Mouse (Mus musculus) liver, embryonic 16.5 days (tissue): ENCODE results near the gene Pam16. TPM values are rescaled to one million over a fixed set of nuclear protein-coding genes. Genes with fewer than 3 reads are reported as not detected.

Experiments
- ATAC-seq: fragments of 200-750 bp; cut with Nextera tagmentation; 2 replicates; pipeline ENCODE4 v1.8.0; 2017; ENCODE audit warnings: low read depth, mild to moderate bottlenecking, moderate number of reproducible peaks, moderate library complexity
- H3K27ac ChIP-seq: fragments of 300-500 bp; sonication (generic); 2 replicates; pipeline ENCODE4 v1.5.1; 2014; ENCODE audit warnings: mild to moderate bottlenecking, low read length
- H3K27me3 ChIP-seq: fragments of 300-500 bp; sonication (generic); 2 replicates; pipeline ENCODE4 v1.6.1; 2014; ENCODE audit warnings: low read depth, low read length, mixed read lengths; ENCODE audit not compliant: control insufficient read depth, insufficient read depth
- H3K36me3 ChIP-seq: fragments of 300-500 bp; sonication (generic); 2 replicates; pipeline ENCODE4 v1.6.1; 2014; ENCODE audit warnings: mild to moderate bottlenecking; ENCODE audit not compliant: control insufficient read depth, insufficient read depth
- H3K4me1 ChIP-seq: fragments of 300-500 bp; sonication (generic); 2 replicates; pipeline ENCODE4 v1.6.1; 2014; ENCODE audit warnings: low read depth, low read length, mixed read lengths; ENCODE audit not compliant: control insufficient read depth
- H3K4me2 ChIP-seq: fragments of 300-500 bp; sonication (generic); 2 replicates; pipeline ENCODE4 v1.6.1; 2014; ENCODE audit warnings: low read depth, low read length, mixed read lengths
- H3K4me3 ChIP-seq: fragments of 300-500 bp; sonication (generic); 2 replicates; pipeline ENCODE4 v1.5.1; 2014; ENCODE audit warnings: low read depth, mild to moderate bottlenecking, low read length
- H3K9ac ChIP-seq: fragments of 300-500 bp; sonication (generic); 2 replicates; pipeline ENCODE4 v1.6.1; 2014; ENCODE audit warnings: low read depth, low read length
- H3K9me3 ChIP-seq: fragments of 300-500 bp; sonication (generic); replicated peaks from 2 replicates; pipeline ENCODE4 v1.6.1; 2016; ENCODE audit warnings: low read length; ENCODE audit not compliant: control insufficient read depth
- WGBS: fragments of 180-500 bp; shearing (Covaris S2); extraction: QIAGEN DNeasy Blood & Tissue Kit; methylation state at CpG from one replicate; pipeline ENCODE4 v1.1.7; 2014; ENCODE audit not compliant: insufficient replicate concordance; 5-methylcytosine and 5-hydroxymethylcytosine counted together
- polyA plus RNA-seq: library from polyadenylated mRNA; unstranded; fragments of >200 nt; fragmentation: Nextera tagmentation; extraction: Ambion mirVana; gene quantifications from 2 replicates; pipeline ENCODE4 v1.2.1, GENCODE M21; 2015

Pam16 gene
- polyA plus RNA-seq, 1 experiment from 2014 or later: 50.8 TPM

DNA sequence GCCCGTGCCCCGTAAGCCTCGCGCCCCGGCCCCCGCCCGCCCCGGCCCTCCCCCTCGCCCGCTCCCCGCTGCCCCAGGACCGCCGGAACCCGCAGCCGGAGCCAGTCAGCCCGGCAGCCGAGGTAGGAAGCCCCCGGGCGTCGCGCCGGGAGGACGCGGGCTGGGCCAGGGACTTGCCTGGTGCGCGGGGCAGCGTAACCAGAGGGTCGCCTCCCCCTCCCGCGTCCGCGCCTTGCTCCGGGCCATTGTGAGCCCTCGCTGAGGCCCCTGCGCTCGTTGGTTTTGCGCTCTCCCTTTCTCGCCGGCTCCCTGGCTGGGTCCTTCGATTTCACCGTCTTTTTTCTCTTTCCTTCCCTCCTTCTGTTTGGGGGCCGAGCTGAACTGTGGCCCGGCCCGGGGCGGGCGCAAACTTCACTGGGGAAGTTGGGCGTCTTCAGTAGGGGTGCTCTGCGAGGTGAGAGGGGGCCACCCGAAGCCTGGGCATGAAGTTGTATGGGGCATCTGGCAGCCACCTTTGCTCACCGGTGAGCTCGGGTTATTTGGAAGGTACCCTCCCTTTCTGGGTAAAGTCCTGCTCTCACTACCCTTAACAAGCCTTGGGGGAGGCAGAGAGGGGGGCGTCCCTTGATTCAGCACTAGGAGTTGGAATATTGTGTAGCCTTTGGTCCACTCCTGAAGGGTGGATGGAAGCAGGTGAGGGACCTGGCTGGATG is 29.8 kb downstream of the Pam16 start:
- 0 out of 2 replicates have a peak, but pooled peaks have one; percentile 1 for ATAC-seq
- H3K4me1 ChIP-seq: peaks cover 3% of the 10 kb centered on the region
- peaks cover 2% of the 10 kb centered on the region; the same call in 1 of the 2 replicates for H3K36me3 ChIP-seq
- H3K9ac ChIP-seq: peak overlapping the region; percentile 64
- H3K27ac ChIP-seq: 0 out of 2 replicates have a peak overlapping the region, but pooled peaks have one; percentile 33
- H3K4me2 ChIP-seq: peak overlapping the region; percentile 60
- 1% methylated on average over 43 of the region's 52 CpGs for WGBS
- peak overlapping the region; percentile 63 for H3K4me3 ChIP-seq
- peaks cover 40% of the 10 kb centered on the region for H3K27me3 ChIP-seq
- no peaks in the 10 kb centered on the region for H3K9me3 ChIP-seq

DNA sequence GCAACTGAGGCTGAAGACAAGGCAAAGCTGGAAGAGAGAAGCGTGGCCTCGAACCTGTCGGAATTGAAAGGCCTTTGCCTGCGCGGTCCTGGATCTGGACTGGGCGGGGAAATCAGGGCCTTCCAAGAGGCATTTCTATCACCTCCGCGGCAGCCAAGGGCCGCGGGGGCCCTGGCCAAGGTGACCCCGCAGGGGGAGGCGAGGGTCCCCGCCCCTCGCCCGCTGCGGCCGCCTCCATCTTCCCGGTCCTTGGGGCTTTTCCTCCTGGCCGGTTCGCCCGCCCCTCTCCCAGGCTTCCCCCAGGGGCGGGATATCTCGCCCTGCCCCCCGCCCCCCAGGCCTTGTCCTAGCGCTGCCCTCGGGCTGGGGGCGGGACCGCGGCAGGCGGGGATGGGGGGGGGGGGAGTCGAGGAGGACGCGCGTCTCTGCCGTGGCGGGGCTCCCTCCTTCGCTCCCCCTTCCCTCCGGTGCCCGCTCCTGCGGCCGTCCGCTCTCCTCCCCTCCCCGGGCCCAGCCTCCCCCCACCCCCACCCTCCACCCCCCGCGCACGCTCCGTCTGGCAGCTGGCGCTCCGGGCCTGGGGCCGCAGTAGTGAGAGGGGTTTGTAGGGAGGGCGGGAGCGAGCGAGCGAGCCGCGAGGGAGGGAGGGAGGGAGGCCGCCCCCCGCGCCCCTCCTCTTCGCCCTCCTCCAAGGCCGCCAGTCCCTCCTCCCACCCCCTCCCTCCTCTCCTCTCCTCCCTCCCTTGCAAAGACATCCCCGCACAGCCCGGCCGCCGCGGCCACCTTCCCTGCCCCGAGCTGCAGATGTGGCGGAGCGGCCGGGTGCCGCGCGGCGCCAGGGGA is 30.6 kb downstream of the Pam16 start, which contains the start of gene Glis2:
Glis2 (plus strand) TSS at position 743 of the 843 bp plus-strand sequence.
- Histone ChIP-seq H3K4me3 (peak within 1 kb of the TSS; percentile 63), H3K9me3 (no peaks in the 10 kb centered on the region), H3K36me3 (peaks cover 2% of the 10 kb centered on the region; the same call in 1 of the 2 replicates), H3K9ac (peak within 1 kb of the TSS; percentile 64), H3K27ac (peak within 1 kb of the TSS; percentile 51), H3K4me2 (peak within 1 kb of the TSS; percentile 60), H3K27me3 (peaks cover 40% of the 10 kb centered on the region), H3K4me1 (peaks cover 3% of the 10 kb centered on the region)
- WGBS: under 1% methylated on average over 46 of the region's 74 CpGs
- ATAC-seq: peak; percentile 74

DNA sequence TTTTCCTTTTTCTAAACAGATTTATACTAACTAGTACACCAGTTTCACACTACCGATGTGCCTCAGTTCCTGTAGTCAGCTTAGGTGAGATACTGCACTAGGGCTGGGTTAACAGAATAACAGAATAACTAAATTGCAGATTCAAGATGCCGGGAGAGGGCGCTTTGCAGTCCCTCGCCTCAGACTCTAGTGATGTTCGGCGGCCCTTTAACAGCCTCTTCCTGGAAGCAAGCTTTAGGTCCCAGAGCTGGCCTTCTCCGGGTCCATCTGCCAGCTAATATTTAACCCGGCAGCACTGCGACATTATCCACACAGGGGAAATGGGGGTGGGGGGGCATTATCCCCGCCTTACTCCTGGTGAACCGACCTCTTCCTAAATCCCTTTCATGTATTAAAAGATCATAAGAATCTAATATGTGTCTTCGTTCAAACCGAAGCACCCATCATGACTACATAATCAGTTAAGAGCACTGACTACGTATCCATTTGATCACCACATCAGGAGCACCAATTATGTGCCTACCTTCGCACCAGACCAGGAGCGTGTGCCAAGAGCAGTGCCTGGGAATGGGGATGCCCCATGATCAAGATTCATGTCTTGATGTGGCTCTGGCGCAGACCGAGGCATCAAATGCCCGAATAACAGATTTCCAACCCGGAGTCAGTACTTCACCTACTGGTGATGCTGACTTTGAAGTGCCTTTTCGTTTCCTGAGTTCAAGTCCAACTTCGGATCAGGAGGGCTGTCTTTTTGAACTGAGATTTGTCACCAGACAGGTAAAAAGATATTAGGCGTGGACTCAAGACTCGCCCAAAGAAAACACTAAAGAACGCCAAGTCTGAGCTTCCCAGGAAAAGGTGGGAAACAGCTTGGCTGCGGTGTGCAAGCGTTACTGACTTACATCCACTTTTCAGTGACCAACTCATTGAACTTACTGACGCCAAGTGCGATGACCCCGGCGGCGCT is 31.6 kb downstream of the Pam16 start:
- H3K36me3 ChIP-seq: peaks cover 2% of the 10 kb centered on the region; the same call in 1 of the 2 replicates
- H3K4me2 ChIP-seq: peak overlapping the region; percentile 60
- peak overlapping the region; percentile 29; the same call in 1 of the 2 replicates for H3K9ac ChIP-seq
- H3K4me1 ChIP-seq: peaks cover 3% of the 10 kb centered on the region
- 22% methylated on average over 32 of the region's 32 CpGs for WGBS
- H3K4me3 ChIP-seq: peak overlapping the region; percentile 63
- H3K9me3 ChIP-seq: no peaks in the 10 kb centered on the region
- peak overlapping the region; percentile 51 for H3K27ac ChIP-seq
- H3K27me3 ChIP-seq: peaks cover 40% of the 10 kb centered on the region
- ATAC-seq: peak; percentile 39

DNA sequence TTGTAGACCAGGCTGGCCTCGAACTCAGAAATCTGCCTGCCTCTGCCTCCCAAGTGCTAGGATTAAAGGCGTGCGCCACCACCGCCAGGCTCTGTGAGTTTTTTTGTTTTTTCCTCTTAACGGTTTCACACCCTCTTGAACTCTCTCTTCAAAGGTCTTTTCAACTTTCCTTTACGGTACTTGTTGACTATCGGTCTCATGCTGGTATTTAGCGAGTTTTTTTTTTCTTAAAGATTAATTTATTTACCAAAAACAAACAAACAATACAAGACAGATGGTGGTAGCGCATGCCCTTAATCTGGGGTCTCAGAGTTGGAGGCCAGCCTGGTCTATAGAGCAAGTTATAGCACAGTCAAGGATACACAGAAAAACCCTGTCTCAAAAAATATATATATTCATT is 34.6 kb downstream of the Pam16 start:
- ATAC-seq: no peak
- Histone ChIP-seq H3K9me3 (no peaks in the 10 kb centered on the region), H3K27me3 (peaks cover 31% of the 10 kb centered on the region), H3K4me2 (no peak overlapping the region), H3K4me1 (peaks cover 24% of the 10 kb centered on the region), H3K27ac (no peak overlapping the region), H3K36me3 (peaks cover 2% of the 10 kb centered on the region; the same call in 1 of the 2 replicates), H3K9ac (no peak overlapping the region), H3K4me3 (no peak overlapping the region)
- WGBS: 78% methylated on average over 9 of the region's 9 CpGs

DNA sequence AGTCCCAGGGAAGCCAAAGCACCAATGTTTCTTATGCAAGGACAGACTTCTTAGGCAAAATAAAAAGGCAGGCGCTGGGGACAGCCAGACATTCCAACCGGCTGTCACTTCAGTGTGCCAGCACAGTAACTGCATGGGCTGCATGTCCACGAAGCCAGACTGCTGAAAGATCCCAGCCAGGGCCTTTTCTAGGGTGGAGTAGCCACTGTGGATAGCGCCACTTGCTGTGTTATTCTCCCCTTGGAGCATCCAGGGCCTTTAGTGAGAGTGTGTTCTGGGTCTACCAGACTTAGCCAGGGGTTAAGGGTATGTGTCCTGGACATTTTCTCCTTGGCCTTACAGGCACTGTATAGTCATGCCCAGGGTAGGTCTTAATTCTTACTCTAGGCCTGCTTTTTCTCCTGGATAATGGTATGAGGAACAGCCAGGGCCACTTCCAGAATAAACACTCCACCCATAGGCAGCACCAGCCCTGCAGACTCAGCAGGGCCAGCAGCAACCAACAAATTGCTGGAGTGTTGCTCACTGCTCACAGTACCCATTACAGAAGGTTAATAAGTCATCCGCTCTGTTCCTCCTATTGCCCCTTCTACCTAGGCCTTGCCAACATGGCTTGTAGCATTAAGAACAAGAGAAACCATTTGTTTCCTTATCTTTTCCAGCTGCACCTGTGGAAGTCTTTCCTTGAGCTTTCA is 37.1 kb downstream of the Pam16 start:
- H3K9me3 ChIP-seq: no peaks in the 10 kb centered on the region
- no peak overlapping the region for H3K4me2 ChIP-seq
- peaks cover 23% of the 10 kb centered on the region for H3K4me1 ChIP-seq
- ATAC-seq: no peak
- peaks cover 2% of the 10 kb centered on the region; the same call in 1 of the 2 replicates for H3K36me3 ChIP-seq
- WGBS: 72% methylated on average over 5 of the region's 5 CpGs
- peaks cover 5% of the 10 kb centered on the region for H3K27me3 ChIP-seq
- H3K27ac ChIP-seq: peak overlapping the region; percentile 71
- no peak overlapping the region for H3K9ac ChIP-seq
- H3K4me3 ChIP-seq: no peak overlapping the region

DNA sequence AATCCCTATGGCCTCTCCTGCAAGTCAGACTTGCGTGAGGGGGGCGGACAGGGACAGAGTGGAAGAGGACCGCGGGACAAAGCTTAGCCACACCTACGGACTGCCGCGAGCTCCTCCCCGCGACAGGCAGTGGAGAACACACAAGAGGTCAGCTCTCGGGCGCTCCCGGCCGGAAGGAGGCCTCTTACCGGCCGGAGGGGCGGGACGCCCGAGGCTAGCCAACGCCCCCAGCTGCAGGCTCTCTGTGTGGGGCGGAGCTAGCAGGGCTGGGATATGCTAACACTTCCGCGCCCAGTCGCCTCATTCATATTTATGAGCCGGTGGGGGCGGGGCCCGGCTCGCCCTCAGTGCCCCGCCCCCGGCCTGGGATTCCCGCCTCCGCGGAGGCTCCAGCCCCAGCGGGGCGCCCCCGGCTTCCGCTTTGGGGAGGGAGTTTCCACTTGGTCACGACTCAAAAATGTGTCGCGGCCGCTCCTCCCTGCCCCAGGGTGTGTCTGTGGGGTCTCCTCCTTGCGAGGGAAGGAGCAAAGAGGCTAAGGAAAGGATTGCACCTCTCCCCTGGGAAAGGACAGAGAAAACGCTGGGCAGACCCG is 38.2 kb downstream of the Pam16 start:
- no peaks in the 10 kb centered on the region for H3K27me3 ChIP-seq
- peaks cover 21% of the 10 kb centered on the region for H3K4me1 ChIP-seq
- H3K4me2 ChIP-seq: peak overlapping the region; percentile 96
- H3K9ac ChIP-seq: peak overlapping the region; percentile 69
- WGBS: under 1% methylated on average over 43 of the region's 43 CpGs
- no peaks in the 10 kb centered on the region for H3K9me3 ChIP-seq
- peak overlapping the region; percentile 71 for H3K27ac ChIP-seq
- ATAC-seq: peak; percentile 99
- peaks cover 2% of the 10 kb centered on the region; the same call in 1 of the 2 replicates for H3K36me3 ChIP-seq
- peak overlapping the region; percentile 69 for H3K4me3 ChIP-seq

DNA sequence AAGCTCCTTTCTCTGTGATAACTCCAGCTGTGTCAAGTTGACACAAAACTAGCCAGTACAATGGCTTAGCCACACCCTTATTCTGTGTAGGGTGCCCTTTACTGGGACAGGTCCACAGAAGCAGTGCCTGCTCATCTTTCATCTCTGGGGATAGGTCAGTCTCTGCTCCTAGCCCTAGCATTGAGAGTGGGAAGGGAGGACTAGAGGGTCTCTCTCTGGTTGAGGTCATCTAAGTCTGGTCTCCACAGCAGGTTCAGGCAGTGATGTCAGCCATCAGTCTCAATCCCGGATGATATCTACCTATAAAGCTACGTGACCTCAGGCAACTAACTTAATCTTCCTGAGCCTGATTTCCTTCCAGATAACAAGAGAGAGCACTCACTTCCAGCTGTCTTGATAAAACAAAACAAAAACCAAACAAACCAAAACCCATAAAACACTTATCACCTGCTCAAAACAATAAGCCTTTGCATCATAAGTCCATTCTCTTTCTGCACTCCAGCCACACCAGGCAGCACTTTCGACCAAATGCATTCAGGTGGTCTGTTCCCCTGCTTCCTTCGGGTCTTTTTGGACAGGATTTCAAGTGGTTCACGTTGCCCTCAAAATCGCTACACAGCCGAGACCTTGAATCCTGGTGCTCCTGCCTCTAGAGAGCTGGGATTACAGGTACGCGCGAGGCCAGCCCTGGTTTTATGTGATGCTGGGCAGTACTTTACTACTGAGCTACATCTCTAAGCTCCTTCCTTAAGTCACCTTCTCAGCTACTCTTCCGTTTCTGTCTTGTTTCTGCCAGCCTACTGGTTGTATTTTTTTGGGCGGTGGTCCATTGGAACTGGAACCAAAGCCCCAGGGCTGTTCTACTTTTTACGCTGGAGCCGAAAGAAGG is 38.9 kb downstream of the Pam16 start:
- Histone ChIP-seq H3K4me1 (peaks cover 21% of the 10 kb centered on the region), H3K27ac (peak overlapping the region; percentile 58), H3K4me3 (peak overlapping the region; percentile 69), H3K9ac (peak overlapping the region; percentile 69), H3K9me3 (no peaks in the 10 kb centered on the region), H3K36me3 (peaks cover 2% of the 10 kb centered on the region; the same call in 1 of the 2 replicates), H3K27me3 (no peaks in the 10 kb centered on the region), H3K4me2 (peak overlapping the region; percentile 96)
- no peak for ATAC-seq
- 5% methylated on average over 14 of the region's 14 CpGs for WGBS
